ENCODE assay signal across 9 mouse cellular contexts in the genomic region with DNA sequence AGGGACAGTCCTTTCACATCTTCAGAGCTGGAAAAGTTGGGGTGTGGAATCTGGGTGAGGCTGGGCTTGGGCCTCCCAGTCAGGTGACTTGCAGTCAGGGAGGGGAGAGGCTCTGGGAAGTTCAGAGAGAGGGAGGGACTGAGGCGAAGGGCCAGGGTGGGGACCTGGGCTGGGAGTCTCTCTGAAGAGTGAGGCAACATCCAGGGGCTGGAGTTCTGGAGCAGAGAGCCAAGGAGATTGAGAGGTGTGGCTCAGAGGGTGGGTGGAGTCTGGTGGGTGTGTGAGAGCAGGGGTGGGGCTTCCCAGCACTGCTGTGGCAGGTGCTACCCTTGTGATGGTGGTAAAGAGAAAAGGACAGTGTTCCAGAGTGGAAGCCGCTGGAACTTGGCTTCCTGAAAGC. TPM values are rescaled to one million over a fixed set of nuclear protein-coding genes. Genes with fewer than 3 reads are reported as not detected.
DNase-seq lines count a peak whose midpoint lies in the region; ATAC-seq and TF ChIP-seq lines count a peak whose summit lies in the region.
"Had no signal": no experiment of that assay in that cellular context is flagged by ENCODE, and none has a peak within 500 bp of the region (broad histone marks: within the 10 kb centered on the region; RNA-seq: fewer than 3 reads in every experiment).

No protein-coding gene starts in this region.

- no peak overlapping the region for H3K27ac ChIP-seq in thymus, adult 2 months (ENCODE audit: control insufficient read depth, insufficient read depth, low read length)
- H3K27ac ChIP-seq in liver, embryonic 16.5 days (ENCODE audit: low read length) = no peak overlapping the region
- H3K27ac ChIP-seq: macrophage had no signal

- ATAC-seq in liver, embryonic 16.5 days (ENCODE audit: low read depth) = peak; percentile 50
- no peak for ATAC-seq in frontal cortex, adult (ENCODE audit: low TSS enrichment)

- H3K4me3 ChIP-seq in thymus, adult 2 months (ENCODE audit: control insufficient read depth, insufficient read depth, low read length) = no peak overlapping the region
- H3K4me3 ChIP-seq in liver, embryonic 16.5 days (ENCODE audit: low read depth, low read length) = no peak overlapping the region

- 81% methylated on average over 2 of the region's 2 CpGs for WGBS in thymus, adult 2 months
- WGBS in liver, embryonic 16.5 days (ENCODE audit: insufficient replicate concordance) = 27% methylated on average over 2 of the region's 2 CpGs

- no peaks in the 10 kb centered on the region for H3K27me3 ChIP-seq in thymus, adult 2 months (ENCODE audit: control insufficient read depth, insufficient read depth, low read length)
- H3K27me3 ChIP-seq in liver, embryonic 16.5 days (ENCODE audit: control insufficient read depth, insufficient read depth, low read depth, low read length) = peaks cover 26% of the 10 kb centered on the region

- no peak for TF ChIP-seq CTCF in thymus, adult 2 months (IDR thresholded peaks at IDR 0.05; ENCODE audit: borderline replicate concordance, control insufficient read depth, extremely low read depth, insufficient read depth, low read length, poor library complexity)

- H3K9me3 ChIP-seq in liver, embryonic 16.5 days (replicated peaks; ENCODE audit: control insufficient read depth, low read length) = no peaks in the 10 kb centered on the region

- peak; percentile 51 for DNase-seq in thymus, postnatal 4 days
- no peak for DNase-seq in thymus, adult 2 months
- peak; percentile 70 for DNase-seq in heart, adult 8-10 months (ENCODE audit: low spot score)
- peak; percentile 74 to 76 for DNase-seq in urinary bladder, postnatal 4 days (ENCODE audit: low spot score in 2 of 2)
- no peak for DNase-seq in frontal cortex, postnatal 10 days (ENCODE audit: low spot score in 2 of 2)
- DNase-seq in right cerebral cortex, postnatal 36 days (ENCODE audit: low spot score in 2 of 2) = no peak

- H3K4me2 ChIP-seq in liver, embryonic 16.5 days (ENCODE audit: low read depth, low read length) = no peak overlapping the region

- no peaks in the 10 kb centered on the region for H3K36me3 ChIP-seq in thymus, adult 2 months (ENCODE audit: control insufficient read depth, insufficient read depth, low read length)
- H3K36me3 ChIP-seq in liver, embryonic 16.5 days (ENCODE audit: control insufficient read depth, insufficient read depth) = no peaks in the 10 kb centered on the region

- H3K9ac ChIP-seq in liver, embryonic 16.5 days (ENCODE audit: low read depth, low read length) = no peak overlapping the region

- H3K4me1 ChIP-seq in thymus, adult 2 months (replicated peaks; ENCODE audit: control insufficient read depth, insufficient read depth, low read length) = peaks cover 50% of the 10 kb centered on the region
- peaks cover 17% of the 10 kb centered on the region for H3K4me1 ChIP-seq in liver, embryonic 16.5 days (ENCODE audit: control insufficient read depth, low read depth, low read length)

- TF ChIP-seq POLR2A in thymus, adult 2 months (IDR thresholded peaks at IDR 0.05; ENCODE audit: control insufficient read depth, extremely low read depth, insufficient read depth, low read length, poor library complexity) = no peak

RNA-seq across cellular contexts. Expression of a gene that starts 35.7 kb away (rescaled TPM):
- polyA plus RNA-seq in thymus, adult 2 months (2012; rRNA removed) = 44.3 and 45.7 TPM in 2 replicates
- total RNA-seq in heart, adult 8-10 months (2022) = 1 to 10 TPM; 3.8 to 6.2 (median 4.7) TPM
- polyA plus RNA-seq in liver, embryonic 16.5 days (2015; fragmentation: Nextera tagmentation; extraction: Ambion mirVana) = 6.1 and 6.7 TPM in 2 replicates

RNA-seq across cellular contexts. Expression of a gene that starts 51.9 kb away (rescaled TPM):
- 89.1 and 89.5 TPM in 2 replicates for polyA plus RNA-seq in thymus, adult 2 months (2012; rRNA removed)
- 10 to 100 TPM; 16.4 to 20.6 (median 19.2) TPM for total RNA-seq in heart, adult 8-10 months (2022)
- polyA plus RNA-seq in liver, embryonic 16.5 days (2015; fragmentation: Nextera tagmentation; extraction: Ambion mirVana) = 13.5 and 13.7 TPM in 2 replicates

Comparison
In these comparisons a context has a peak if more than half of its experiments do, and no peak if none do; other contexts are left out.
1. DNase-seq: peak in thymus, postnatal 4 days (single experiment), heart, adult 8-10 months (single experiment) and urinary bladder, postnatal 4 days (2 of 2); none in thymus, adult 2 months (single experiment), frontal cortex, postnatal 10 days (0 of 2) and right cerebral cortex, postnatal 36 days (0 of 2).